Mouse (Mus musculus): Measurements from ENCODE around the gene Fbxo33.
"Not testable (repeated sequence)": the region's sequence is repeated elsewhere in the genome, so short reads cannot be mapped to it uniquely, and the experiment has no call there.

Fbxo33 gene

DNA sequence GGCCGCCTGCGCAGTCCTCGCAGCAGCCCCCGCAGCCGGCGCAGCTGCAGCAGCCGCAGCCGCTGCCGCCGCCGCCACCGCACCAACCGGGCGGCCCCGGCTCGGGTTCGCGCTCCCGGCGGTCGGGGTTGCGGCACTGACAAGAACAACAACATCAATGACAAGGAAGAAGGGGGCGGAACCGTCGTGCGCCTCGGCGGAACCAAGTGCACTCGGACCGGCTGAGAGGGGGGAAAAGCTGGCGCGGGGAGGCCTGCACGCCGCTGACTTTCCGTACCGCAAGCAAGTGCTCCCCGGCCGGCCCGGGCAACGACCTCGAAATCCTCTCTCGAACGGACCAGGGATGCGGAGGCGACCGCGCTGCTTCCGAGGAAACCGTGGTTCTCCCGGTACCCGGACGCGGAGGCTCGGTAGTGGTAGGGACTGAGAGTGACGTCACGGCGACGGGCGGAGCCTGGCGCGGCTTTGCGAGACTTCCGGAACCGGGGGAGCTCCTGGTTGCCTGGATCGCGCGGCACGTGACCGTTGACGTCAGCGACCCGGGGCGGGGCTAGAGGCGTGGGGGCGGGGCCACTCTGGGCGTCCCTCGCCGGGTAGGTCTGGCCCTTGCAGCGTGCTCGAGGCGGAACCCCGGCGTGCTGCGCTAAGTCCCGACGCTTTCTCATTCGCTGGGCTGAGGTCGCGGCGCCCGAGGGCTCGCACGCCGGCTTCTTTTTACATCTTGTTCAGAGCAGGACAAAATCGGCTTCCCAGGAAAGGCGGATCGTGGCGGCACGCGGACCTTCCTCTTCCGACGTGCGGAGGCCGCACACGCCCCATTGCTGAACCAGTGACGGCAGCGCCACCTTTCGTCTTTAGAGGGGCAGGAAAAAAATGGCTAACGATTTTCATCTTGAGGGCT lies at the start of gene Fbxo33:
TSS of gene Fbxo33 (minus strand) at position 401 of the 901 bp plus-strand sequence.
- DNase-seq (ENCODE audit: low spot score): peak; percentile 96

DNA sequence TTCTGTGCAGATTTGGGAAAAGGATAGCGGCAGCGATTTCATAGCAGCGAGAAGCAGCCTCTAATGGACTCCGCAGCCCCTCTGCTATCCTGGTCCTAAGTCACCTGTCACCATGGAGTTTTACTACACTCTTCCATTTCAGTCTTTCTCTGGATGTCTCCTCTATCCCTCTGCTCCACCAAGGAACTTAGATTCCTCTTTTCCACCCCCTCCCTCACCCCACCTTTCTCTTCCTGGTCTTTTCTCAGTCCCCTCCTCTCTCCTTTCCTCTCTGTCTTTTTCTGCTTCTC lies 46.4 kb upstream of the Fbxo33 start:
- no peak for DNase-seq (ENCODE audit: low spot score)

DNA sequence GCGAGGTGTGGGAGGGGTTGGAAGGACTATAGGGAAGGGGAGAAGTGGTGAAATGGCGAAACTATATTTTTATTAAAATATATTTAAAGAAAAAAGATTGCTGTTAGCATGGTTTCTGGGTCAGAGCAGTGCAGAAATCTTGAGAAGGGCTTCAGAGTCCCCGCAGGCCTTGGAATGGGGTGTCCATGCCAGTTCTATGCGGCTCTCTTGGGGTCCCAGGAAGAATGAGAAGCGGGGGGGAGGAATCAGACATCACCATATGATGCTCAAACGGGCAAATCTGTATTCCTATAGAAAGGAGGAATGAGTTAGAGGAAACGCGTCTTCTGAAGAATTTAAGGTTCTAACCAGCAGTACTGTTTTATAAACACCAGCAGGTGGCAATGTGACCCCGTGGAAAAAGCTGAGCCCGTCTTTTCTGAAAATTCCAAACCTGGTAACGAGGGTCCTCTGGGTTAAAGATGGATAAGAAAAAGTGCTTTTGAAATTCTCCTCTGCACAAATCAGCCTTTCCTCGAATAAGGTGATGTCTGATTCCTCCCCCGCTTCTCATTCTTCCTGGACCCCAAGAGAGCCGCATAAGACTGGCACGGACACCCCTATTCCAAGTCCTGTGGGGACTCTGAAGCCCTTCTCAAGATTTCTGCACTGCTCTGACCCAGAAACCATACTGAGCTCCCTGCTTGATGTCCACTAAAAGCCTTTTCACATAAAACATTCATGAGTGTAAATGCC lies 45.8 kb upstream of the Fbxo33 start:
- no peak for DNase-seq (ENCODE audit: low spot score)

DNA sequence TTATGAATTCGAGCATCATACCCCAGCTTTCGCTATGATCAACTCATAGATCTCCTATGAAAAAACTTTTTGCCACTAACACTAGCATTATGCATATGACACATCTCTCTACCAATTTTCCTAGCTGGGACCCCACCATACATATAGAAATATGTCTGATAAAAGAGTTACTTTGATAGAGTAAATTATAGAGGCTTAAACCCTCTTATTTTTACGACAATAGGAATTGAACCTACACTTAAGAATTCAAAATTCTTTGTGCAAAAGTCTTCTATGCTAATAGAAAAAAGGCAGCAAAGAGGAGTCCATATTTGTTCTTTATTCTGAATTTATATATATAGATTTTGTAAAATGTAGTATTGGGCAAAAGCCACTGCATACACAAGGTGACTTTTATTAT lies 43.3 kb upstream of the Fbxo33 start:
- DNase-seq (ENCODE audit: low spot score): no peak

DNA sequence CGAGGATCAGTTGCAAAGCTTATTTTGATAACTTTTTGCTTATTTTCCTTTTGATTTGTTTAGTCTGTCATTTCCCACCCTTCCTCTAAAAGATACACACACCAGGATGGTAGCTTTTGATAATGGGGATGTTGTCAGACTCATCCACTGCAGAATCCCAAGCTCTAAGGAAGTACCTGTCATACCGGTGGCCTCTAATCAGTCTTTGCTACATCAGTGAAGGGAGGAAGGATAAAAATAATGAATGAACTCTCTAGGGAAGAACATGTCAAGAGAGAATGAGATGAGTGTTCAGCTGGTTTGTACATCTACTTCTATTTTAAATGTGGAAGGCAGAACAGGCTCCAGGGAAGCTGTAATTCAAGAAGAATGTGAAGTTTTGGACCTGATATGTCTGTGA lies 41.3 kb upstream of the Fbxo33 start:
- DNase-seq (ENCODE audit: low spot score): no peak

DNA sequence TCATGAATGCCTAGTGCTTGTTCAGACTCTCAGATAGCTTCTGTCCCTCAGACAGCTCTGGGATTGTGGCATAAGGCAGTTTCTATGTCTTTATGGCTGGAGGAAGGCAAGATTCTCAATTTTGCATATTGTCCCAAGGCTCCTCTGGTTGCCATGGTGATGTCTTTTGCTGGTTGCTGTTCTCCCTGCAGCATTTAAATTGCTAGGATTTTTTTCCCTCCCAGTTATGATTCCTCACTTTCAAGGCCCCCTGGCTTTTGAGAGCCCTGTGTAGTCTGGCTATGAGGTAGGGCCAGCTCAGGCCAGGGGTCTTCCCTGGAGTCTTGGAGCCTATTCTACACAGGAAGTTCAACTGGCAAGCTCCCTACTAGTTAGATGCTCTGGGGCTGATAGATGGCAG lies 40.8 kb upstream of the Fbxo33 start:
- DNase-seq (ENCODE audit: low spot score): no peak

DNA sequence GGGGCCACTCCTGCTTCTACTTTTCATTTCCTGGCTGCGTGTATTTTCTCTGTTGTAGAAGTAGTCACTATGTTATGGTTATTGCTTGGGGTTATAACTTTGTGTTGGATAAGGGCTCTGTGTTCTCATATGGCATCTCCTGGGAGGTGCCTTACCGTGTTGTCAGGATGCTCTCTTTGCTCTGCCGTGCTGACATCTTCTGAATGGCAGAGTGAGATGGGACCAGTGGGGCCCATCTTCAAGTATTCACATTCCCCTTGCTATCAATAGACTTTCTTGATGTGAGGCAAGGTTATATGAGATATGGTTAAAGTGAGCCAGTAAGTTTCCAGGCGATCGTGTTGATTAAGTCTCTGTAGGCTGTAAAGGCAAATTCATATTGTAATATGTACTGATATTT lies 39.5 kb upstream of the Fbxo33 start:
- DNase-seq (ENCODE audit: low spot score): no peak

DNA sequence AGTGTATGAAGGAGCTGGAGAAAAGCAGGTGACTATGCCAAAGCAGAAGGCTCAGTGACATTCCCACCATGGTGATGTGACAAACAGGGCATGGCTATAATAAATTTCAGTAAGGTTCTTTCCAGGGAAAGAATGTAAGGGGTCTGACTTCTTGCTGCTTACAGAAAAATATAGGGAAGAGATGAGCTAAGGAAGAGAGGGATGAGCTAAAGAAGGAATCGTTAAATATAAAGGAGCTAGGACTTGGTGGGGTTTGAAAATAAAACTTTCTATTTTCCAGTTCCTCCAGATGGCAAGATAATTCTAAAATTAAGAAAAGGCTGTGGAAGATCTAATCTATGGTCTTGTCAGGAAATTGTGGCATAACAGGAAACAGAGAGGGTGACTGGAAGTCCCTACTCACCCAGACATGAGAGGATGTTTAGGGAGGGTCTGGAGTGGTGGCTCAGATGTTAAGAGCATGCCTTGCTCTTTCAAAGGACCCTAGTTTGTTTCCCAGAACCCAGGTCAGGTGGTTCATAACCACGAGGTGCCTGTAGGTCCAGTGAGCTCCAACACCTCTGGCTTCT lies 30.8 kb upstream of the Fbxo33 start:
- DNase-seq (ENCODE audit: low spot score): no peak

DNA sequence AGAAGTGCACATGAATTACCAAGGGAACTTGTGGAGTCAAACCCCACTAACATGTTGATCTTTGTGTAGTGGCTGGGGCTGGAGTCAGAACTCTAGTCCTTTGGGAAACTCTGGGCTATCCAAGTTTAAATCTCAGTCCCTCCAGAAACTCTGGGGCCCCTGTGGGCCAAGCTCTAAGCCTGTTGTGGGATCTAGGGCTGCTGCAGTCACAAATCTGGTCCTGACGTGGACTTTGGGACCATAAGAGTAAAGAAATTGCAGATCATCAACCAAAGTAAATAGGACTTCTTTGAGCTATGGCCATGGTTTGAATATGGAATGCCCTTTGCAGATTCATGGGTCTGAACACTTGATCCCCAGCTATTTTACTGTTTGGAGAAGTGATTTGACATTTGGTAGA lies 29.4 kb upstream of the Fbxo33 start:
- DNase-seq (ENCODE audit: low spot score): no peak

DNA sequence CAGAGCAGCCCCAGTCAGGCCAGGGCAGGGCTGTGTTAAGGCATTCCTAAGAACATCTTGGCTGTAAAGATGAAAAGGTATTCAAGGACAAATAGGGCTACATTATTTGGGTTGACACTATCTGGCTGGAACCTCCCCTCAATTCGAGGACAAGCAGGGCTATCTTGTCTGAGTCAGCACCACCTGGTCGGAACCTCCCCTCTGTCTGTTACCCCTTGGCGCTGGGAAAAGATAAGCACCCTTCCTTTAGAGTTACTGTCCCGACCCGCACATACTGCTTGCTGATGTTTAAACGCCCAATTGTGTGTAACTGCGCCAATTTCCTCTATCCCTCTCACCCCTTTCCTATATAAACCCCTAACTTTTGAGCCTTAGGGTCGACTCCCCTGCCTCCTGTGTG lies 21.5 kb upstream of the Fbxo33 start:
- not testable (repeated sequence) for DNase-seq (ENCODE audit: low spot score)

DNA sequence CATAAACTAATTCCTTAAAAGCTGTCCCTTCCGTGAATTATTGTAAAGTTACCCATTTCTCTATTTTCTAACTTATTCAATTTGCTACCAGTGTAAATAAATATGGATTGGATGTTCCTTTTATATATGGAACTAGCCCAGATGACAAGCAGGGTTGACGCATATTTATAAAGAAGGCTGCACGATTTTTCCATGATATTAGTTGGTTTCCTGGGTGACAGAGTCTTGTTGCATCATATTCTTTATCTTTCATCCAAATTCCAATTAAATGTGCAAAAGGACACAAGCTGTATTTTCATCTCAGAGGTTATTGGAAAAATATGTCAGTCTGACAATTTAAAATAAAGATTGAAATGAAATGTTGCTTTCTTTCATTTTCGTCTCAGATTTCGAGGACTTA lies 18.9 kb upstream of the Fbxo33 start:
- no peak for DNase-seq (ENCODE audit: low spot score)

DNA sequence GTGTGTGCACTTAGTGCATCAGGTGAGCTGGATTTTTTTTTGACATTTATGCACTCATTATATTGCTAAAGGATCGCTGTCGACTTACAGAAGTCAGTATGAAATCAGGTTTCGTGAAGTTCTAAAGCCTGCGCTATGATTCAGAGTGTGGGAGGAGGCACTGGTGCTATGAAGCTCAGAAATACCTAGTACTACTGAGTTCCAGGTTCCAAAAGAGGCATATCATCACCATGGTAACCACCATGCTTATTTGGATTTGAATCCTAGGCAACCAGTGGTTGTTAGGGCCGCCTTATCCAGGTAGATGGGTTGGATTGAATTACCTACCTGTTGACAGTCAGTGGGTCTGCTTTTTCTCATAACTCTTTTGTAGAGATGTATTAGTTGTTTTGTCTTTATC lies 8.9 kb upstream of the Fbxo33 start:
- no peak for DNase-seq (ENCODE audit: low spot score)

DNA sequence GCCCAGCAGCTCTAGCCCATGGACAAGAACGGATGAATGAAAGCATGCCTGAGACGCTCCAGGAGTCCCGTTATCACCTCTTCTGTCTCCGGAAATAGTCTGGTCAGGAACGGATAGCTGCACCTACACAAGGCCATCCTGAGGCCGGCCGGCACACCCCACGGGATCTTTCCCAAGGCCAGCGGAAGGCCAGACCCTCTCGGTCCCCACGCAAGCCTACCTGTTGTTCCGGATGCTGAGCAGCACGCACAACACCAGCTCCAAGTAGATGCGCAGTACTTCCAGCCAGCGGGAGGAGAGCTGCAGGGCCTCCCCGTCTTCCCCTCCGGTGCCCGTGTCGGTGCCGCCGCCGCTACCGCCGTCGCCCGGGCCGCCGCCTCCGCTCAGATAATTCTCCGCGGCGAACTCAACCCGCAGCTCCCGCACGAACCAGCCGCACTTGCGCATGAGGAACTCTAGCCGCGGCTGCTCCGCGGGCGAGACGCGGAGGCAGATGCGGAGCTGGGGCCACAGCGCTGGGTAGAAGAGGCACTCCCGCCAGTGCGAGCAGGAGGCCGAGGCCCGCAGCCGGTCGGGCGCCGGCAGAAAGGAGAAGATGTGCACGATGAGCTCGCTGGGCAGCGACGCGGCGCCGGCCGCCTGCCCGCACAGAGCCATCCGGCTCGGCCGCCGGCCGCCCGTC lies 744 bp downstream of the Fbxo33 start:
- DNase-seq (ENCODE audit: low spot score): peak; percentile 31

DNA sequence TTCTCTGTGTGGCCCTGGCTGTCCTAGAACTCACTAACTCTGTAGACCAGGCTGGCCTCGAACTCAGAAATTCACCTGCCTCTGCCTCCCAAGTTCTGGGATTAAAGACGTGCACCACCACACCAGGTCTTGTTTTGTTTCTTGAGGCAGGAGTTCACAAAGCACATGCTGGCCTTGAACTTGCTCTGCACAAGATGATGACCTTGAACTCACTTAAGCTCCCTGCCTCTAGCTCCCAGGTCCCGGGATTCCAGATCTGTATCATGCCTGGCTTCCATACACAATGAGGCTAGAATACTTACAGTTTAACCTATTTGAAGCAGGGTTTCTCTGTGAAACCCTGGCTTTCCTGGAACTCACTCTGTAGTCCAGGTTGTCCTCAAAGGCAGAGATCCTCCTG lies 2.2 kb downstream of the Fbxo33 start:
- no peak for DNase-seq (ENCODE audit: low spot score)

DNA sequence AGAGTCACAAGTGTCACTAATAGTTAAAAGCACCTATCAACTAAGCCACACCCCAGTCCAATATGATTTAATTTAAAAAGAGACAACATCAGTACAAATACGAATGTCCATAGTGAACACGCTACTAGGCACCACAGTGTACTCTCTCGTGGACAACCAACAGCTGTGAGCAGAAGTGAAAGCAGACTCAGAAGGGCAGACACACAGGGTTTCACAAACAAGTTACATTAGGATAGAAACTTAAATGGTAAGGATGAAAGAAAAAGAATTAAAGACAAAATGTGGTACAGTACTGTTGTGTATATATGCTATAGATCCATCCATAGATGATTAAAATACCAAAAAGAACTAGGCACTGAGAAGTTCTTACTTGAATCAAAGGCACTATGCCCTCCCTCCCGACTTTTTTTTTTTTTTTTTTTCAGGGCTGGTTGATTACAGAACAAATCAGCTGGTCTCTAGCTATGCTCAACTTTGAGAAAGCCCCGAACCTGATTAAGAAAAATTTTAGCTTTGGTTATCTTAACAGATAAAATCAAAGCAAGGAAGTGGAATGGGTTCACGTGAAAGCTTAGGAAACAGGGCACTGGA lies 2.8 kb downstream of the Fbxo33 start:
- DNase-seq (ENCODE audit: low spot score): no peak

DNA sequence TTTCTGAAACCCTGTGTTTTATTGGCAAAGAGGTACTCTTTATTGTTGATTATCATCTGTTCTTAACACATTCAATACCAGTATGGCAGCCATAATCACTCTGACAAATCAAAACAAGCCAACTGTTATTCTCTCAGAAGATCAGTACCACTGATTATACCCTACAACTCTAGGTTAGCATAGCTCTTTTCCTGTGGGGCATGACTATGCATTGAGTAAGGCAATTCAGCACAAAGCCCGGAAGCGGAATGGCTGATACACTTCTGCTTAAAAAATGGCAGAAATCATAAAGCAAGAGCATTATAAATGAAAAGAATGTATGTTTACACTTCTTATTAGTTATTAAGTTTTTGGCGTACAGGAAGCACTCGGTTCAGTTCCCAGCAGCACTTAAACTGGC lies 3.3 kb downstream of the Fbxo33 start:
- no peak for DNase-seq (ENCODE audit: low spot score)

DNA sequence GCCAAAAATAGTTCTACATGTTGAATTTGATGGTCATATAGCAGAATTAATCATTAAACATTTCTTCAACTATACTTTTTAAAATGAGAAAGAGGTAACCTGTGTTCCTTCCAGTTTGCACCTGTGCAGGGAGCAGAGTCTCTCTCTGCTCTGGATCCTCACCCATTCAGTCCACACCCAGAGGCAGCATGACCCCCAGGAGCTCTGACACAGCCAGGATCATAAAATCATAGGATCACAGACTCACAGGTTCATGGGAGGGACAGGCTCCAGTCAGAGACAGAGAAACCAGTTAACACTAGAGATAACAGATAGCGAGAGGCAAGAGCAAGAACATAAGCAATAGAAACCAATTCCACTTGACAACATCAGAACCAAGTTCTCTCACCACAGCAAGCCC lies 11.7 kb downstream of the Fbxo33 start:
- DNase-seq (ENCODE audit: low spot score): no peak

DNA sequence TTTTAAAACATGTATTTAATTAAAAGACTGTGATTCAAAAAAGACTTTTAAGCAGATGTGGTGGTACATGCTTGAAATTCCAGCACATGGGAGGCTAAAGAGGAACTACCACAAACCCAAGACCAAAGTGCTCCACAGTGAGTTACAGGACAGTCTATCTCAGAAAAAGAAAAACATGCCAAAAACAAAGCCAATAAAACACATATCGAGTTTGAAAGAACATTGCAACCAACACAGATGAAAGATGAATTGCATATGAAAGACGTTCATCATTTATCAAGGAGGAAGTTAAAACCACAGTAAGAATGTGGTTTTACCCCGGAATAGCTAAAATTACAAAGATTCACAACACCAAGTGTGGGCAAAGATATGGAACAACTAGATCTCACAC lies 12.5 kb downstream of the Fbxo33 start:
- DNase-seq (ENCODE audit: low spot score): no peak

DNA sequence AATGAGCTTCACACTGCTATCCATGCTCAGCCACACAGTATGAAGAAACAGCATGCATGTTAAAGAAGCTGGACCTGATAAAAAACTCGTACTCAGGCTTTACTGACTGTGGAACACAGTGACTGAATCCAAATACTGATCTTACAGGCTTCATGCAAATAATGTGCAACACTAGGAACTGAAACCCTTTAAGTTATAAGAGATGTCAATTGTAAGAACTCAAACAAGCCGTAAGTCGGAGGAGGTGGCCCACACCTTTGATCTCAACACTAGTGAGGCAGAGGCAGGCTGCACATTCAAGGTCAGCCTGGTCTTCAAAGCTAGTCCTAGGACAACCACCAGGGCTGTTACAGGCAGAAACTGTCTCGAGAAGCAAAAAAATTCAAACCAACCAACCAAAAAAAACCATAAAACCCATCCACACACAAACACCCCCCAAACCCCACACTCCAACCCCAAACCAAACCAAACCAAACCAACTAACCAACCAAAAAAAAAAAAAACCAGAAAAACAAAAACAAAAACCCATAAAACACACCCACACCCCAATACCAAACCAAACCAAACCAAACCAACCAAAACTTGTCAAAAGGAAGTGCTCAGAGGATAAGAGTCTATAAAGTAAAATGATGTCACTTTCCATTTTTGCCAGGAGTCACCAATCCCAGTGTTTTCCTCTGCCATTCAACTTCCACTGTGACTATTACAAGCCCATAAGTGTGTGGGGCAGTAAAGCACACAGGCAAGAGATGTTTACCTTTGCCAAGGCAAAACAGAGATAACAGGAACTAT lies 13.1 kb downstream of the Fbxo33 start:
- no peak for DNase-seq (ENCODE audit: low spot score)

DNA sequence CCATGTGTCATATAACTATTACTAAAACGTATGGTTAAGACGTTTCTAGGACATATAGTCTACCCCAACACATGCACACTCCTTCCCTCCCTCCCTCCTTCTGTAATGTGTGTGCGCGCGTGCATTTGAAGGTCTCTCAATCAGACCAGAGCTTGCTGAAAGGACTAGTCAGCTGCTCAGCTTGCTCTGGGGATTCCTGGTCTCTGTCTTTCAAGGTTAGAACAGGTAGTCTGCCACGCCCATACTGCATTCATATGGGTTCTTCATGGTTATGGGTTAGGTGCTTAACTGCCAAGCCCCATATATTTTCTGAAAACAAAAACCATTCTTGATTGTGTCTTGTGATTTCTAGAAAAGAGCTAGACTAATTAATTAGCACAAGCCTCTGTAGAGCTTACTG lies 14.0 kb downstream of the Fbxo33 start:
- no peak for DNase-seq (ENCODE audit: low spot score)

DNA sequence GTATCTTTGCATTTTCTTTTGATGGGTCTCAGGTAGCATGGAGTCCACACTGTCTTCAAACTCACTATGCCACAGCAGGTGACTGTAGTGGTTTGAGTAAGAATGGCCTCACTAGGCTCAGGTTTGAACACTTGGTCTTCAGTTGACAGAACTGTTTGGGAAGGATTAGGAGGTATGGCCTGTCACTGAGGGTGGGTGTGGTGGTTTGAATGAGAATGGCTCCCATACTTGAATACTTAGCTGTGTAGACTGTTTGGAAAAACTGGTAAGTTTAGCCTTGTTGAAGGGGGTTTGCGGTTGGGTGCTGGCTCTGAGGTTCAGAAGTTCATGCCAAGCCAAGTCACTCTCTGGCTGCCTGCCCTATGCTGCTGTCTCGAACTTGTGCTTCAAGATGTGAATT lies 20.2 kb downstream of the Fbxo33 start:
- no peak for DNase-seq (ENCODE audit: low spot score)

DNA sequence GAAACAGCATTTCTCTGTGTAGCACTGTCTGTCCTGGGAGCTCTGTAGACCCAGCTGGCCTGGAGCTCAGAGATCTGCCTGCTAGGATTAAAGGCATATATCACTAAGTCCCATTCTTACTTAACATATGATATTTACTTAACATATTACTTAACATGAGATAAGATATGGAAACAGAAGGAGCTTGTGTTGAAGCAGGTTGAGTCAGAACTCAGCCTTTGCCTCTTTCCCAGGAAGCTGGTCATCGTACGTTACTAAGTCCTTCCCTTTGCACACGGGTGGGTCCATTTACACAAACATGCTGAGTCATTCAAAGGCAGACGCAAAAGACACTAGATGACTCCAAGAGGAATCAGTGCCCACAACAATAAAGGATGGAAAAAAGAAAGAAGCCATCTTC lies 20.8 kb downstream of the Fbxo33 start:
- no peak for DNase-seq (ENCODE audit: low spot score)
